Mouse (Mus musculus) C2C12 (cell line): ENCODE results near the gene Ntn1. TPM values are rescaled to one million over a fixed set of nuclear protein-coding genes. Genes with fewer than 3 reads are reported as not detected.

ENCODE experiments used
- H3K27me3 ChIP-seq: one replicate; pipeline ENCODE4 v1.6.1; 2011; ENCODE audit not compliant: control insufficient read depth, insufficient read depth, insufficient read length
- H3K36me3 ChIP-seq: one replicate; pipeline ENCODE4 v1.6.1; 2011; ENCODE audit not compliant: control insufficient read depth, insufficient read depth
- H3K4me3 ChIP-seq: one replicate; pipeline ENCODE4 v1.5.1; 2011; ENCODE audit warnings: mild to moderate bottlenecking, control low read depth; ENCODE audit not compliant: poor library complexity, insufficient read depth, severe bottlenecking
- H3K79me2 ChIP-seq: one replicate; pipeline ENCODE4 v1.6.1; 2011; ENCODE audit not compliant: control insufficient read depth, insufficient read depth
- H3K79me3 ChIP-seq: one replicate; pipeline ENCODE4 v1.6.1; 2011; ENCODE audit warnings: low read depth, control low read depth
- H3ac ChIP-seq: one replicate; pipeline ENCODE3; 2011; ENCODE audit warnings: low read depth; ENCODE audit not compliant: control insufficient read depth, insufficient read length
- CEBPB ChIP-seq: IDR thresholded peaks from one replicate; pipeline ENCODE4 v1.6.1; 2011; ENCODE audit warnings: low read depth, mild to moderate bottlenecking, control low read depth, moderate library complexity
- CTCF ChIP-seq: IDR thresholded peaks from one replicate; pipeline ENCODE4 v1.5.1; 2011; ENCODE audit not compliant: control insufficient read depth, insufficient read depth, insufficient read length
- FOSL1 ChIP-seq: IDR thresholded peaks from one replicate; pipeline ENCODE4 v1.8.0; 2011; ENCODE audit warnings: mild to moderate bottlenecking, low read length; ENCODE audit not compliant: poor library complexity, insufficient read depth, severe bottlenecking
- MAX ChIP-seq: IDR thresholded peaks from one replicate; pipeline ENCODE4 v1.6.1; 2011; ENCODE audit warnings: mild to moderate bottlenecking, control low read depth
- MYOD1 ChIP-seq: IDR thresholded peaks from one replicate; pipeline ENCODE4 v1.6.1; 2011; ENCODE audit warnings: low read depth; ENCODE audit not compliant: control insufficient read depth, insufficient read length
- MYOG ChIP-seq: IDR thresholded peaks from one replicate; pipeline ENCODE4 v1.6.1; 2011; ENCODE audit not compliant: control insufficient read depth, insufficient read length; ENCODE audit errors: extremely low read depth
- USF1 ChIP-seq: IDR thresholded peaks from one replicate; pipeline ENCODE4 v1.6.1; 2011; ENCODE audit warnings: low read depth, mild to moderate bottlenecking, control low read depth, moderate library complexity
- polyA plus RNA-seq: library from polyadenylated mRNA; unstranded; fragments of >200 nt; fragmentation: generic; extraction: Trizol; gene quantifications from one replicate; pipeline ENCODE4 v1.2.1, GENCODE M21; 2012; ENCODE audit warnings: missing spikeins

Ntn1 gene
- polyA plus RNA-seq, 1 experiment: 19.4 TPM

DNA sequence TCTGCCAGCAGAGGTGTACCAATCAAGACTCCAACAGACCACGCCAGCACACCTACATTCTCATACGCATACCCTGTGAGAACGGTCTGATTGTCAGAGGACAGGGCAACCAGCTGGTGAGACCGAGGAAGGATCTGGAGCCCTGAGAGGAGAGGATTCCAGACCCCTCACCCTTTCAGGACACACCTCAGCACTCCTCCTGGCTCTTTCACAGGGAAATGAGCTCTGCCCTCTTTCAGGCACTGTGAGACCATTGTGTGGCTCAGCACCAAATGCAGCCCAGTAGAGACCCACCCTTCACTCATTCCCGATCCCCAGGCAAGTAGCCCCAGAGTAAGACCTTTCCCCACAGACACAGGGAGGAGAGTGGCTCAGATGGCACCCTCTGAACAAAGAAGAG lies 137.5 kb downstream of the Ntn1 start:
- no peaks in the 10 kb centered on the region for H3K79me3 ChIP-seq
- TF ChIP-seq USF1: no peak
- no peak for TF ChIP-seq CEBPB
- no peak for TF ChIP-seq MYOD1
- H3ac ChIP-seq: no peak overlapping the region
- H3K27me3 ChIP-seq: no peaks in the 10 kb centered on the region
- no peak overlapping the region for H3K4me3 ChIP-seq
- peaks cover 12% of the 10 kb centered on the region for H3K36me3 ChIP-seq
- no peaks in the 10 kb centered on the region for H3K79me2 ChIP-seq

DNA sequence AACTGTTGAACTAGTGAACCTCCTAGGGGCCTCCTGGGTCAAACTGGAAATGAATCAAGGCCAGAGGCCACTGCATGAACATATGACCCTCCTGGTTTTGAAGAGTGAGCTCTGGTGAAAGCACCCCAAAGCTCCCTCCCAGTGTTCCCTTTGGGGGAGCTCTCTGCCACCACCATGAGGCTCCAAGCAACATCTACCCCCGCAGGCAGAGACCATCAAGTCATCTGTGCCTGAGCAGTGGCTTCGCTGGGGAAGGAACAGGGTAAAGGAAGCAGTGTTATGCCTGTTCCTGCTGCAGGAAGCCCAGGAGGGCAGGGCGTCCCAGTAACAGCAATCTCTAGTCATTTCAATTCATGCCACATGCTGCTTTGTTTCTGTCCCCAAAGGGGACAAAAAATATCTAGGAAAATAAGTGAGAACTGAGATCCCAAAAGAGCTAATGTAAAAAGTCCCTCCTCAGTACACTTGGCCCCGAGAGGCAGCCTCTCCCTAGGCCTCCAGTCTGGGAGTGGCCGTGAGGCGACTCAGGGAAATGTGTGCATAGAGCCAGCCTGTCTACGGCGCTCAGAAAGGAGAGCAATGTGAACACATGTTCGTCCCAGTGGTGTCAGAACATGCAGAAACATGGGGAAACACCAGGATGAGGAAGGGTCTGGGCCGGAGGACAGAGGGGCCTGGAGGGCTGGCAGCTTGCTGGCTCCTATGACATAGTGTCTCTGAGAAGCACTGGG lies 139.3 kb downstream of the Ntn1 start:
- H3K79me3 ChIP-seq: no peaks in the 10 kb centered on the region
- TF ChIP-seq FOSL1: no peak
- no peak for TF ChIP-seq MYOD1
- TF ChIP-seq CEBPB: no peak
- no peak for TF ChIP-seq MAX
- no peak for TF ChIP-seq USF1
- no peak for TF ChIP-seq CTCF
- no peak for TF ChIP-seq MYOG
- no peaks in the 10 kb centered on the region for H3K79me2 ChIP-seq
- H3K36me3 ChIP-seq: peaks cover 19% of the 10 kb centered on the region
- no peaks in the 10 kb centered on the region for H3K27me3 ChIP-seq
- no peak overlapping the region for H3K4me3 ChIP-seq
- H3ac ChIP-seq: no peak overlapping the region

DNA sequence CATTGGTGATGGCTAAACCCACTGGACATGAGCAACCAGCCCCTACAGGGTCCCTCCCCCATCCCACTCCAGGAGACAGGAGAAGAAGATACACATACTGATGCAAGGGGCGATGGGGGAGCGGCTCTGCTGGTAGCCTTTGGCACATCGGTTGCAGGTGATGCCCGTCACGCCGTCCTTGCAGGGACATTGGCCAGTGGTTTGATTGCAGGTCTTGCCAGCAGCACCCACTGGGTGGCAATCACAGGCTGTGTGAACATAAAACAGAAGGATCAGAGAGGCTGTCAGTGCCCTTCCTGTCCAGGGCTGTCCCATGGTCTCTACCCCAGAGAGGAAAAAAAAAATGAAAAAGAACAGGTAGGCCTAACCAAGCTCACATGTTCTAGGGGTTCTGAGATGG lies 140.2 kb downstream of the Ntn1 start:
- H3K79me3 ChIP-seq: no peaks in the 10 kb centered on the region
- TF ChIP-seq USF1 (no peak), MYOG (no peak), CEBPB (no peak), FOSL1 (no peak), CTCF (no peak), MAX (no peak), MYOD1 (no peak)
- H3ac ChIP-seq: no peak overlapping the region
- no peaks in the 10 kb centered on the region for H3K79me2 ChIP-seq
- H3K4me3 ChIP-seq: no peak overlapping the region
- peaks cover 23% of the 10 kb centered on the region for H3K36me3 ChIP-seq
- H3K27me3 ChIP-seq: no peaks in the 10 kb centered on the region

DNA sequence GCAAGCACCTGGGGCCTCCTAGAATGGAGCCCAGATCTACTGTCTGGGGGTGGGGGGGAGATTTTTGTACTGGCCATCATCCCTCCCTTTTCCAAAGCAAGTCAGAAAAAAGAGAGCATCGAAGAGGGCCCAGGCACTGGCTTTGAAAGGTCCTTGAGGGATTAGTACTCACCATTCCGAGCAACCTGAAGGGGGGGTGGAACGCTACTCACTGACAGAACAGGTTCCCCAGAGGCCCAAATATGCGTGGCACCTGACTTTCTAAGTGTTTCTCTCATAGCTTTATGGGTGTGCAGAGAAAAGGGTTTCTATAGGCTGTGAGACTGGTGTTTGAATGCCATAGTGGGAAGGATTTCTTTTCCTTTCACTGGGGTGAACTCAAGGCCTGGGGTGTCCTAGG lies 142.1 kb downstream of the Ntn1 start:
- Histone ChIP-seq H3K27me3 (no peaks in the 10 kb centered on the region), H3K4me3 (no peak overlapping the region), H3K79me3 (no peaks in the 10 kb centered on the region), H3K36me3 (peaks cover 35% of the 10 kb centered on the region), H3K79me2 (no peaks in the 10 kb centered on the region), H3ac (no peak overlapping the region)
- no peak for TF ChIP-seq CTCF
- TF ChIP-seq MAX: no peak
- no peak for TF ChIP-seq USF1
- TF ChIP-seq MYOD1: no peak
- no peak for TF ChIP-seq MYOG
- TF ChIP-seq FOSL1: no peak
- no peak for TF ChIP-seq CEBPB

DNA sequence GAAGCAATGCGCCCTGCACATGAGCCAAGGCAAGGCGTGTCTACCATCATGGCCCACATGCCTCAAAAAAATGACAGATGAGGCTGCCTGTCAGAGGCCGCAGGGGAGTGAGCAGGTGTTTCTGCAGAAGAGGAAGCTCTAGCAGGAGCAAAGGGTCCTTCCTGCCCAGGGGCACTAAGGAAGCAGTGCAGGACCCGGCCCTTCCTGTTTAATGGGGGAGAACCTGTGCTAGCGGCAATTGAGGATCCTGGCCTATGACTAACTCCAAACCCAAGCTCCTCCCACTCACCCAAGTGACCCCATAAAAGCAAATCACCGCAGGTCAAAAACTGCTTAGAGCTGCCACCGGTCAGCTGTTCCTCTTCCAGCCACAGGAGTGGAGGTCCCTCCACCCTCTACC lies 147.1 kb downstream of the Ntn1 start:
- no peaks in the 10 kb centered on the region for H3K79me3 ChIP-seq
- no peaks in the 10 kb centered on the region for H3K27me3 ChIP-seq
- H3K36me3 ChIP-seq: peaks cover 29% of the 10 kb centered on the region
- no peak overlapping the region for H3K4me3 ChIP-seq
- no peak for TF ChIP-seq MYOD1
- no peak for TF ChIP-seq FOSL1
- H3ac ChIP-seq: no peak overlapping the region
- no peaks in the 10 kb centered on the region for H3K79me2 ChIP-seq

DNA sequence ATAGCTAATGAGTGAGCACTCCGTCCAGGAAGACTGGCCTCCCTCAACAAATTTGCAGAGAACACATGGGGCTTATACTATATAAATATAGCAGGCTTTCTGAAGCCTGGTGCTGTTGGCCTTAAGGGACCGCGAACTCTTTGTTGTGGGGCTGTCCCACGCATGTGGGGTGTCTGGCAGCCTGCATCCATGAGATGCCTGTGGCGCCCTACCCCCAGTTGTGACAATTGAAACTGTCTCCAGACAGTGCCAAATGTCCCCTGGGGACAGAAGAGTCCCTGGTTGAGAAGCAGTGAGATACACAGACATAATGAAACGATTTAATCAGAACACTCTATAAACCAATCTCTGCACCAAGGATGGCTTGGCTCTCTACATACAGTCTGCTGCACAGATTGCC lies 150.5 kb downstream of the Ntn1 start:
- H3K36me3 ChIP-seq: peaks cover 23% of the 10 kb centered on the region
- H3K27me3 ChIP-seq: no peaks in the 10 kb centered on the region

More for the DNA sequence above, 150.5 kb downstream of the Ntn1 start:
- Histone ChIP-seq H3K4me3 (no peak overlapping the region), H3K79me2 (no peaks in the 10 kb centered on the region), H3K79me3 (no peaks in the 10 kb centered on the region), H3ac (no peak overlapping the region)
- TF ChIP-seq FOSL1 (no peak), CEBPB (no peak), MYOG (no peak), MYOD1 (no peak), MAX (no peak), CTCF (no peak), USF1 (no peak)
